Mouse (Mus musculus) limb, embryonic 12.5 days (tissue): ENCODE results near the gene Mcoln2. TPM values are rescaled to one million over a fixed set of nuclear protein-coding genes. Genes with fewer than 3 reads are reported as not detected.

ENCODE experiments used
- ATAC-seq: fragments of 200-750 bp; cut with Nextera tagmentation; 2 replicates; pipeline ENCODE4 v1.8.0; 2017; ENCODE audit warnings: low read depth, moderate TSS enrichment; ENCODE audit not compliant: insufficient number of reproducible peaks, insufficient read depth, low FRiP score, low TSS enrichment
- H3K27ac ChIP-seq: fragments of 300-500 bp; sonication (generic); 2 replicates; pipeline ENCODE4 v1.5.1; 2016; ENCODE audit warnings: mild to moderate bottlenecking, moderate library complexity
- H3K27me3 ChIP-seq: fragments of 300-500 bp; sonication (generic); 2 replicates; pipeline ENCODE4 v1.6.1; 2016; ENCODE audit warnings: mild to moderate bottlenecking, moderate library complexity
- H3K36me3 ChIP-seq: fragments of 300-500 bp; sonication (generic); 2 replicates; pipeline ENCODE4 v1.6.1; 2016; ENCODE audit warnings: mild to moderate bottlenecking, moderate library complexity
- H3K4me1 ChIP-seq: fragments of 300-500 bp; sonication (generic); replicated peaks from 2 replicates; pipeline ENCODE4 v1.6.1; 2016
- H3K4me2 ChIP-seq: fragments of 300-500 bp; sonication (generic); 2 replicates; pipeline ENCODE4 v1.6.1; 2016; ENCODE audit warnings: mild to moderate bottlenecking, moderate library complexity
- H3K4me3 ChIP-seq: fragments of 300-500 bp; sonication (generic); replicated peaks from 2 replicates; pipeline ENCODE4 v1.5.1; 2016; ENCODE audit warnings: mild to moderate bottlenecking
- H3K9ac ChIP-seq: fragments of 300-500 bp; sonication (generic); replicated peaks from 2 replicates; pipeline ENCODE4 v1.6.1; 2016; ENCODE audit warnings: mild to moderate bottlenecking, moderate library complexity
- H3K9me3 ChIP-seq: fragments of 300-500 bp; sonication (generic); 2 replicates; pipeline ENCODE4 v1.6.1; 2016; ENCODE audit warnings: mild to moderate bottlenecking, moderate library complexity
- WGBS: fragments of 180-500 bp; shearing (Covaris S2); methylation state at CpG from one replicate; pipeline ENCODE4 v1.1.7; 2016; 5-methylcytosine and 5-hydroxymethylcytosine counted together
- polyA plus RNA-seq: library from polyadenylated mRNA; unstranded; fragments of >200 nt; fragmentation: Nextera tagmentation; extraction: Ambion mirVana; gene quantifications from 2 replicates; pipeline ENCODE4 v1.2.1, GENCODE M21; 2016

Mcoln2 gene
- polyA plus RNA-seq, 1 experiment from 2014 or later: 0.70 TPM

- Histone ChIP-seq H3K27me3 (no peaks in the 10 kb centered on the region), H3K27ac (no peak overlapping the region), H3K4me2 (no peak overlapping the region), H3K4me1 (no peaks in the 10 kb centered on the region), H3K36me3 (no peaks in the 10 kb centered on the region), H3K9me3 (no peaks in the 10 kb centered on the region), H3K4me3 (no peak overlapping the region), H3K9ac (no peak overlapping the region)
- WGBS: 83% methylated on average over 2 of the region's 2 CpGs
- no peak for ATAC-seq
These were observed 9.7 kb downstream of the Mcoln2 start for GRCm38 (mm10) chr3:146159360-146159759.

- no peaks in the 10 kb centered on the region for H3K36me3 ChIP-seq
- ATAC-seq: no peak
These were observed 12.6 kb downstream of the Mcoln2 start for GRCm38 (mm10) chr3:146162197-146162596.

GRCm38 (mm10) chr3:146169356-146169755, 19.7 kb downstream of the Mcoln2 start:
- no peak for ATAC-seq
- H3K4me3 ChIP-seq: no peak overlapping the region
- no peak overlapping the region for H3K9ac ChIP-seq
- no peaks in the 10 kb centered on the region for H3K9me3 ChIP-seq
- 0 out of 2 replicates have a peak, but pooled peaks cover 5% of the 10 kb centered on the region for H3K4me1 ChIP-seq
- WGBS: 83% methylated on average over 4 of the region's 4 CpGs
- H3K36me3 ChIP-seq: no peaks in the 10 kb centered on the region
- H3K27me3 ChIP-seq: no peaks in the 10 kb centered on the region
- no peak overlapping the region for H3K4me2 ChIP-seq
- no peak overlapping the region for H3K27ac ChIP-seq

More at GRCm38 (mm10) chr3:146162197-146162596, 12.6 kb downstream of the Mcoln2 start:
- Histone ChIP-seq H3K4me3 (no peak overlapping the region), H3K4me1 (0 out of 2 replicates have a peak, but pooled peaks cover 5% of the 10 kb centered on the region), H3K27me3 (no peaks in the 10 kb centered on the region), H3K4me2 (no peak overlapping the region), H3K27ac (no peak overlapping the region), H3K9me3 (no peaks in the 10 kb centered on the region), H3K9ac (no peak overlapping the region)
- 80% methylated on average over 4 of the region's 4 CpGs for WGBS

GRCm38 (mm10) chr3:146173030-146173429, 23.4 kb downstream of the Mcoln2 start:
- WGBS: 67% methylated on average over 5 of the region's 5 CpGs
- no peaks in the 10 kb centered on the region for H3K9me3 ChIP-seq
- no peak for ATAC-seq

GRCm38 (mm10) chr3:146174215-146174614, 24.6 kb downstream of the Mcoln2 start:
- H3K4me1 ChIP-seq: no peaks in the 10 kb centered on the region
- H3K9me3 ChIP-seq: no peaks in the 10 kb centered on the region
- no peak for ATAC-seq
- H3K4me2 ChIP-seq: no peak overlapping the region
- H3K4me3 ChIP-seq: no peak overlapping the region
- no peak overlapping the region for H3K9ac ChIP-seq
- WGBS: 91% methylated on average over 9 of the region's 9 CpGs
- H3K27ac ChIP-seq: no peak overlapping the region
- no peaks in the 10 kb centered on the region for H3K27me3 ChIP-seq
- no peaks in the 10 kb centered on the region for H3K36me3 ChIP-seq

More at GRCm38 (mm10) chr3:146173030-146173429, 23.4 kb downstream of the Mcoln2 start:
- H3K4me1 ChIP-seq: no peaks in the 10 kb centered on the region
- no peak overlapping the region for H3K4me2 ChIP-seq
- H3K4me3 ChIP-seq: no peak overlapping the region
- no peaks in the 10 kb centered on the region for H3K36me3 ChIP-seq
- H3K27me3 ChIP-seq: no peaks in the 10 kb centered on the region
- H3K9ac ChIP-seq: no peak overlapping the region
- H3K27ac ChIP-seq: no peak overlapping the region

GRCm38 (mm10) chr3:146177295-146177694, 27.7 kb downstream of the Mcoln2 start:
- no peak for ATAC-seq
- no peaks in the 10 kb centered on the region for H3K9me3 ChIP-seq

GRCm38 (mm10) chr3:146177748-146178582, 28.3 kb downstream of the Mcoln2 start:
- H3K36me3 ChIP-seq: no peaks in the 10 kb centered on the region
- peak overlapping the region; percentile 28 for H3K4me3 ChIP-seq
- H3K4me2 ChIP-seq: peak overlapping the region; percentile 51
- 6% methylated on average over 16 of the region's 16 CpGs for WGBS
- no peak; the same call in 1 of the 2 replicates for ATAC-seq
- no peak overlapping the region for H3K9ac ChIP-seq
- H3K27me3 ChIP-seq: no peaks in the 10 kb centered on the region
- no peaks in the 10 kb centered on the region for H3K9me3 ChIP-seq
- no peak overlapping the region for H3K27ac ChIP-seq
- H3K4me1 ChIP-seq: no peaks in the 10 kb centered on the region

More at GRCm38 (mm10) chr3:146177295-146177694, 27.7 kb downstream of the Mcoln2 start:
- Histone ChIP-seq H3K4me2 (no peak overlapping the region), H3K4me1 (no peaks in the 10 kb centered on the region), H3K36me3 (no peaks in the 10 kb centered on the region), H3K27ac (no peak overlapping the region), H3K27me3 (no peaks in the 10 kb centered on the region), H3K9ac (no peak overlapping the region), H3K4me3 (no peak overlapping the region)
- WGBS: 83% methylated on average over 7 of the region's 7 CpGs

- Histone ChIP-seq H3K27ac (no peak overlapping the region), H3K36me3 (no peaks in the 10 kb centered on the region), H3K4me1 (no peaks in the 10 kb centered on the region), H3K9me3 (no peaks in the 10 kb centered on the region), H3K4me3 (no peak overlapping the region), H3K9ac (no peak overlapping the region), H3K4me2 (no peak overlapping the region), H3K27me3 (peaks cover 9% of the 10 kb centered on the region)
- no peak for ATAC-seq
- WGBS: 43% methylated on average over 2 of the region's 2 CpGs
These were observed 30.7 kb downstream of the Mcoln2 start for GRCm38 (mm10) chr3:146180341-146180740.

- Histone ChIP-seq H3K27me3 (peaks cover 9% of the 10 kb centered on the region), H3K9ac (no peak overlapping the region), H3K36me3 (no peaks in the 10 kb centered on the region), H3K4me2 (no peak overlapping the region), H3K4me1 (no peaks in the 10 kb centered on the region), H3K4me3 (no peak overlapping the region), H3K27ac (no peak overlapping the region), H3K9me3 (no peaks in the 10 kb centered on the region)
- WGBS: 25% methylated on average over 3 of the region's 3 CpGs
- no peak for ATAC-seq
These were observed 31.4 kb downstream of the Mcoln2 start for GRCm38 (mm10) chr3:146180986-146181385.

- H3K9me3 ChIP-seq: no peaks in the 10 kb centered on the region
- H3K27ac ChIP-seq: no peak overlapping the region
These were observed 35.5 kb downstream of the Mcoln2 start for GRCm38 (mm10) chr3:146184992-146185657.

GRCm38 (mm10) chr3:146186033-146186432, 36.4 kb downstream of the Mcoln2 start:
- Histone ChIP-seq H3K4me2 (no peak overlapping the region), H3K36me3 (no peaks in the 10 kb centered on the region), H3K27ac (no peak overlapping the region), H3K27me3 (peaks cover 9% of the 10 kb centered on the region), H3K4me1 (no peaks in the 10 kb centered on the region), H3K9ac (no peak overlapping the region), H3K4me3 (no peak overlapping the region), H3K9me3 (no peaks in the 10 kb centered on the region)
- ATAC-seq: no peak
- WGBS: 73% methylated on average over 10 of the region's 10 CpGs

More at GRCm38 (mm10) chr3:146184992-146185657, 35.5 kb downstream of the Mcoln2 start:
- ATAC-seq: no peak
- 35% methylated on average over 13 of the region's 13 CpGs for WGBS
- Histone ChIP-seq H3K4me3 (no peak overlapping the region), H3K4me2 (no peak overlapping the region), H3K36me3 (no peaks in the 10 kb centered on the region), H3K27me3 (peaks cover 9% of the 10 kb centered on the region), H3K4me1 (no peaks in the 10 kb centered on the region), H3K9ac (no peak overlapping the region)
